Mouse (Mus musculus) forebrain, embryonic 13.5 days (tissue): ENCODE measurements at regions not wholly inside any gene's neighbourhood (a gene's known extent, or its start where the extent isn't known, plus 50 kb on each side); places are given as distances from the start of the nearest gene placed in this dataset.

Source experiments
- ATAC-seq: fragments of 200-750 bp; cut with Nextera tagmentation; 2 replicates; pipeline ENCODE4 v1.8.0; 2017
- H3K27ac ChIP-seq: fragments of 300-500 bp; sonication (generic); 2 replicates; pipeline ENCODE4 v1.5.1; 2015; ENCODE audit warnings: inconsistent platforms, mild to moderate bottlenecking, moderate library complexity
- H3K27me3 ChIP-seq: fragments of 300-500 bp; sonication (generic); 2 replicates; pipeline ENCODE4 v1.6.1; 2015; ENCODE audit warnings: mild to moderate bottlenecking, inconsistent platforms
- H3K36me3 ChIP-seq: fragments of 300-500 bp; sonication (generic); 2 replicates; pipeline ENCODE4 v1.6.1; 2015; ENCODE audit warnings: mild to moderate bottlenecking, inconsistent platforms; ENCODE audit not compliant: poor library complexity, severe bottlenecking
- H3K4me1 ChIP-seq: fragments of 300-500 bp; sonication (generic); 2 replicates; pipeline ENCODE4 v1.6.1; 2015; ENCODE audit warnings: inconsistent platforms
- H3K4me2 ChIP-seq: fragments of 300-500 bp; sonication (generic); 2 replicates; pipeline ENCODE4 v1.6.1; 2015; ENCODE audit warnings: inconsistent platforms, mild to moderate bottlenecking, moderate library complexity
- H3K4me3 ChIP-seq: fragments of 300-500 bp; sonication (generic); 2 replicates; pipeline ENCODE4 v1.5.1; 2015; ENCODE audit warnings: mild to moderate bottlenecking, inconsistent platforms
- H3K9ac ChIP-seq: fragments of 300-500 bp; sonication (generic); 2 replicates; pipeline ENCODE4 v1.6.1; 2015; ENCODE audit warnings: mild to moderate bottlenecking, inconsistent platforms
- H3K9me3 ChIP-seq: fragments of 300-500 bp; sonication (generic); replicated peaks from 2 replicates; pipeline ENCODE4 v1.6.1; 2016; ENCODE audit warnings: inconsistent platforms
- WGBS: fragments of 180-500 bp; shearing (Covaris S2); methylation state at CpG from one replicate; pipeline ENCODE4 v1.1.7; 2015; 5-methylcytosine and 5-hydroxymethylcytosine counted together

DNA sequence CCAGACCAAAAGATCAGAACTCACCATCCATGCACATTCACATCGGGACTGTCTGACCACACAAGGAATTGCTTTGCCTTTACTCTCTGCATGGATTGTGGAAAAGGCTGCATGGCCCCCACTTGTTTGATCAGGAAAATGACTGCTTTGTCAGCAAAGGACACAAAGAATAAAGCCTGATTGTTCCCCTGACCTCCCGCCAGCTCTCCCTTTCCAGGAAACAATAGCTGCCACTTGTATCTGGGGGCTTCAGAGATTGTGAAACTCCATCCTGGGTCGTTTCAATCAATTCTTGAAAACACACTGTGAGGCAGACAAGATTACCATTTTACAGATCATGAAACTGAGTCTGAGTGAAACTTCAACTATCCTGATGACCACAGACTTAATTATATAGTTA lies 70.7 kb downstream of the Zic3 start:
- H3K36me3 ChIP-seq, result no peaks in the 10 kb centered on the region
- ATAC-seq, result no peak
- no peak overlapping the region for H3K27ac ChIP-seq
- no peaks in the 10 kb centered on the region for H3K9me3 ChIP-seq
- H3K4me1 ChIP-seq, result no peaks in the 10 kb centered on the region
- H3K4me2 ChIP-seq, result no peak overlapping the region
- H3K9ac ChIP-seq, result no peak overlapping the region
- 17% methylated on average over 3 of the region's 3 CpGs for WGBS
- H3K27me3 ChIP-seq, result no peaks in the 10 kb centered on the region
- no peak overlapping the region for H3K4me3 ChIP-seq

DNA sequence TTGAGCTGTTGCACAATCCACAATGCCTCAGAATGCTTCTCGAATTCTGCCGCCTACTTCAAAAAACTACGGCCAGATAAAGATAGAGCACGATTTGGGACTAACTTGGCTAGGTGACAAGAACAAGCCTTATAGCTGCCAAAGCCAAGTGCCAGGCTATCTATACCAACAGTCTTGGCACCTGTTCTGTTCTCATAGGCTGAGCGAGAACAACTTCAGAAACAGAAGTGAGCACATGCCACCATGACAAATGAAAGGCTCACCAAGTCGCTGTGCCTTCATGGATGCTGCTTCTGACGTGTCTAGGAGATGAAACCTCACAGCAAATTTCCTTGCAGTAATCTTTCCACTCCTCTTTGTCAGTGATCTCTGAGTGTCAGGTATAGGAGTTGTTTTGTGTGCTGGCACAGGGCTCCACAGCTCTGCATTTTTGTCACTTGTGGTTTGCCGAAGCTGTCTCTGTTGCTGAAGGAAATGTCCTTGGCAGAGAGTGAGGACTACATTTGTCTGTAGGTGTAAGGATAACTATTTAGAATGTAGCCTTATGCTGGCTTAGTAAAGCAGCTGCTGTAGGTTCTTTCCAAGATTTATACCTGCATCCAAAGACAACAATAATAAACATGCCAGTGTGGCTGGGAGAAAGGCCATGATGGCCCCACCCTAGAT lies 95.4 kb downstream of the Zic3 start:
- Histone ChIP-seq H3K9me3 (no peaks in the 10 kb centered on the region), H3K4me1 (no peaks in the 10 kb centered on the region), H3K27ac (no peak overlapping the region), H3K9ac (no peak overlapping the region), H3K27me3 (no peaks in the 10 kb centered on the region), H3K4me2 (no peak overlapping the region), H3K36me3 (no peaks in the 10 kb centered on the region), H3K4me3 (no peak overlapping the region)
- WGBS, result 90% methylated on average over 8 of the region's 8 CpGs
- ATAC-seq, result no peak

DNA sequence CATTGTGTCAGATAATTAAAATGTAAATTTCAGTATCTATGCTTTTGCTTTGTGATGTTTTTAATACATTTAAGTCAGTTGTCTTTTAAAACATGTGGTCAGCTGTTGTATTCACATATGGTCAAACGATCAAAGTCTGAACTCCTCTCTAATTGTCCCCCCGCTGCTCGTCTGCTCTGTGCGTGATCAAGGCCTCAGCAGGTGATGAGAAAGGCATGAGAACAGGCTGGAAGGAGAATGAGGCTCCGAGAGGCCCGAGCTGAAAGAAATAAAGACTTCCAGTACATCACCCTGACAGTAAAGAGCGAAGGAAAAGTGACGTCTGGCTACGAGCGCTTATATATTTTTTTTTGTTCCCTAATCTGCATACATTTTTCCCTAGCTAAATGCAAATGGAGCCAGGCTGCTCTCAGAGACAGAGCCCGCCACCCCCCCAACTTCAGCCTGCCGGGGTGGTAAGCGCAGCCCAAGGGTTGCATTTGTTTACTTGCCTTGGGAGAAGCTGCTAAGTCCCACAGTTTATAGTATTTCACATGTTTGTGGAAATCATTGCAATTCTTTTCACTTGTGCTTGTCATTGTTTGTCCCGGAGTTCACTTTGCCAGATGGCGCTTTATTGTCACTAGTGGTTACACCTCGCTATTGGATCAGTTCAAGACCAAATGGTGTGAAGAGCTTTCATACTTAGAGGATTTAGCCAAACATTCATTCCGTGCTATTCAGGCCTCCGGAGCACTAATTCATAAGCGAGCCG lies 133.0 kb downstream of the Zic3 start:
- Histone ChIP-seq H3K4me1 (no peaks in the 10 kb centered on the region), H3K9ac (no peak overlapping the region), H3K4me3 (peak overlapping the region; percentile 22), H3K9me3 (no peaks in the 10 kb centered on the region), H3K36me3 (no peaks in the 10 kb centered on the region), H3K27me3 (no peaks in the 10 kb centered on the region), H3K4me2 (peak overlapping the region; percentile 50), H3K27ac (peak overlapping the region; percentile 27; the same call in 1 of the 2 replicates)
- ATAC-seq, result peak; percentile 82
- 21% methylated on average over 20 of the region's 20 CpGs for WGBS

DNA sequence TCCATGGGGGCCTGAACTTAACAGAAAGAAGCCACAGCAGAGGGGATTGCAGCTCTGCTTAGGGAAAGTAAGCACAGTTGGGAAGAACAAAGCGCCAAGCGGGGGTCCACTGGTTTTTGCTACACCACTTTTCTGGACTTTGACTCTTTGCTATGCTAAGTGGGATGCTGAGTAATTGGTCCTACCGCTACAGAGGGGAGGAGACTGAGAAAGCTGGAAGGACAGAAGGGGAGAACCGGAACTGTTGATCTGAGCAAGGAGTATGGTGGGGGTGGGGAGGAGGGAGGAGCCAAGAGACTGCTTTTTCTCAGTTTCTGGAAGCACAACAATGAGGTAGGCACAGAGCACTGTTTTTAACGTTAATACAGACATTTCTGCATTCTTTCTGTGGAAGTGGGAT lies 134.9 kb downstream of the Zic3 start:
- no peak overlapping the region for H3K4me3 ChIP-seq
- ATAC-seq, result no peak
- H3K9ac ChIP-seq, result no peak overlapping the region
- 44% methylated on average over 5 of the region's 5 CpGs for WGBS
- H3K9me3 ChIP-seq, result no peaks in the 10 kb centered on the region
- no peaks in the 10 kb centered on the region for H3K27me3 ChIP-seq
- no peak overlapping the region for H3K27ac ChIP-seq
- H3K4me1 ChIP-seq, result no peaks in the 10 kb centered on the region
- no peaks in the 10 kb centered on the region for H3K36me3 ChIP-seq
- H3K4me2 ChIP-seq, result no peak overlapping the region

DNA sequence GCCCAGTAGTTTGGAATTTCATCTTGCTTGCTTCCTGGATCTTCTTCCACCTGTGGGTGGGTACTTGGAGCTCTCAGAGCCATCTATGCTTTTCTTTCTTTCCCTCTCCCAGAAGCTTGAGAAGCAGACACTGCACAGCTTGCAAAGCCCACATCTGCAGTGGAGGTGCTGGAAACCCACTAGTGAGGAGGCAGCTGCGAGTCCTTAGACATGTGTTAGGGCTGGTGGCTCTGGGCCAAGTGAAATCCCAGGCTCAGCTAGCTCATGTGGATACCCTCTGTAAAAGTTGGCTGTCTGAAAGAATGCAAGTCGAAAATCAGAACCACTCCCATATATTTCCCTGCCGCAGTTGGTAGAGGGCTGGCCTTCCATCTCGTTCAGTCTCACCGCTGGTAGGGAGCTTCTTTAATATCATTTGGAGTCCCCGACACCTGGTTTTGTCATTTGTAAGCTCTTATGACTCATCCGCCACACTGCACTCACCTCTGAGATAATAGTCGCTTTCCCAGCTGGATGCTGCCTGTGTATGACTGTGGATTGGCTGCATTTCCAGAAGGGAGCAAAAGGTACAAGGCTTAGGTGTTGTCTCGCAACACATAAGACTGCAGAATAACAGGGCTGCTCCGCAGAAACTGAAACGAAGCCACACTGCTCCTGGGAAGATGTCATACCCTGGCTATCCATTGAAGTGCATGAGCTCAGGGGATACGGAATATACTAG lies 143.8 kb downstream of the Zic3 start:
- 82% methylated on average over 12 of the region's 12 CpGs for WGBS
- Histone ChIP-seq H3K4me2 (no peak overlapping the region), H3K9ac (no peak overlapping the region), H3K4me1 (no peaks in the 10 kb centered on the region), H3K27ac (no peak overlapping the region), H3K9me3 (no peaks in the 10 kb centered on the region), H3K4me3 (no peak overlapping the region), H3K27me3 (no peaks in the 10 kb centered on the region), H3K36me3 (no peaks in the 10 kb centered on the region)
- 0 out of 2 replicates have a peak, but pooled peaks have one; percentile 19 for ATAC-seq

DNA sequence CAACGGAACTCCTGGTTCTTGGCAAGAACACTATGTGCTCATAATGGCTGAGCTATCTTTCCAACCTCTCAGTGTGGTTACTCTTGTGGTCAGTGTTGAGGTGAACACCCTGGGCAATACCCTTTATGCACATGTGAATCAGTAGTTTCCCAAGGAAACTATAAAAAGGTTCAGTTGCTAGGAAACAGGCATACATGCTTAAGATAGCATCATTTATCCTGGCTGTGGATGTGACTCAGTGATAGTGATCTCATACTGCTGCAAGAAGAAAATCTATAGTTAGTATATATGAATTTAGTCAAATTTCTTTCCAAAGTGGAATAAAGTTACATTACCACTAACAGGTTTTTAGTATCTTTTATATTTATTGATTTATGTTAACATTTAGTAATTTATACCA lies 151.8 kb downstream of the Zic3 start:
- Histone ChIP-seq H3K4me2 (no peak overlapping the region), H3K9me3 (no peaks in the 10 kb centered on the region), H3K27ac (no peak overlapping the region), H3K4me3 (no peak overlapping the region), H3K36me3 (no peaks in the 10 kb centered on the region), H3K27me3 (no peaks in the 10 kb centered on the region), H3K4me1 (no peaks in the 10 kb centered on the region), H3K9ac (no peak overlapping the region)
- 78% methylated on average over 1 of the region's 1 CpGs for WGBS
- ATAC-seq, result no peak
